Mouse (Mus musculus) mesoderm, embryonic 11.5 days (tissue): ENCODE data around the gene Scgb1b3.

Source experiments
- DNase-seq: peaks from one replicate; pipeline ENCODE4 v3.0.0-alpha.2; 2012; ENCODE audit warnings: low read depth, low spot score

Scgb1b3 gene

GRCm38 (mm10) chr7:31375292-31375691 lies at the start of gene Scgb1b3:
Scgb1b3 (plus strand) TSS chr7:31375592.
- no peak for DNase-seq

GRCm38 (mm10) chr7:31362022-31362560 lies 13.3 kb upstream of the Scgb1b3 start, which contains the start of gene Scgb2b3:
Scgb2b3 (minus strand) TSS chr7:31362072.
- no peak for DNase-seq
